Mouse (Mus musculus) heart, embryonic 11.5 days (tissue): Measurements from ENCODE around the gene Grm8. TPM values are rescaled to one million over a fixed set of nuclear protein-coding genes. Genes with fewer than 3 reads are reported as not detected.

Experiments
- ATAC-seq: fragments of 200-750 bp; cut with Nextera tagmentation; replicated peaks from 2 replicates; pipeline ENCODE4 v1.8.0; 2017; ENCODE audit warnings: moderate library complexity; ENCODE audit not compliant: insufficient number of reproducible peaks, low FRiP score, low TSS enrichment
- H3K27ac ChIP-seq: fragments of 300-500 bp; sonication (generic); 2 replicates; pipeline ENCODE4 v1.5.1; 2014; ENCODE audit warnings: mild to moderate bottlenecking, low read depth, low read length
- H3K27me3 ChIP-seq: fragments of 300-500 bp; sonication (generic); 2 replicates; pipeline ENCODE4 v1.6.1; 2014; ENCODE audit warnings: mild to moderate bottlenecking, low read length, mixed read lengths; ENCODE audit not compliant: control insufficient read depth, insufficient read depth
- H3K36me3 ChIP-seq: fragments of 300-500 bp; sonication (generic); 2 replicates; pipeline ENCODE4 v1.6.1; 2014; ENCODE audit warnings: mild to moderate bottlenecking, low read length, moderate library complexity, mixed read lengths; ENCODE audit not compliant: control insufficient read depth, insufficient read depth
- H3K4me1 ChIP-seq: fragments of 300-500 bp; sonication (generic); 2 replicates; pipeline ENCODE4 v1.6.1; 2014; ENCODE audit warnings: low read length; ENCODE audit not compliant: control insufficient read depth, insufficient read depth
- H3K4me2 ChIP-seq: fragments of 300-500 bp; sonication (generic); 2 replicates; pipeline ENCODE4 v1.6.1; 2014; ENCODE audit warnings: mild to moderate bottlenecking, moderate library complexity
- H3K4me3 ChIP-seq: fragments of 300-500 bp; sonication (generic); 2 replicates; pipeline ENCODE4 v1.5.1; 2014; ENCODE audit warnings: low read depth, low read length
- H3K9ac ChIP-seq: fragments of 300-500 bp; sonication (generic); 2 replicates; pipeline ENCODE4 v1.6.1; 2014; ENCODE audit warnings: mild to moderate bottlenecking, low read depth, low read length, moderate library complexity
- H3K9me3 ChIP-seq: fragments of 300-500 bp; sonication (generic); replicated peaks from 2 replicates; pipeline ENCODE4 v1.6.1; 2016; ENCODE audit warnings: low read length; ENCODE audit not compliant: control insufficient read depth
- WGBS: fragments of 180-500 bp; shearing (Covaris S2); extraction: QIAGEN DNeasy Blood & Tissue Kit; methylation state at CpG from one replicate; pipeline ENCODE4 v1.1.7; 2014; ENCODE audit not compliant: insufficient replicate concordance; 5-methylcytosine and 5-hydroxymethylcytosine counted together
- polyA plus RNA-seq: library from polyadenylated mRNA; unstranded; fragments of >200 nt; fragmentation: Nextera tagmentation; extraction: Ambion mirVana; gene quantifications from 2 replicates; pipeline ENCODE4 v1.2.1, GENCODE M21; 2014

The Grm8 gene
- polyA plus RNA-seq, 1 experiment from 2014 or later: 0.07 TPM

GRCm38 (mm10) chr6:27351147-27351546 is 783.8 kb downstream of the Grm8 start:
- no peak overlapping the region for H3K4me3 ChIP-seq
- H3K4me2 ChIP-seq: no peak overlapping the region
- ATAC-seq: no peak
- H3K9me3 ChIP-seq: no peaks in the 10 kb centered on the region
- WGBS: 21% methylated on average over 4 of the region's 4 CpGs
- no peaks in the 10 kb centered on the region for H3K36me3 ChIP-seq
- no peak overlapping the region for H3K9ac ChIP-seq
- no peaks in the 10 kb centered on the region for H3K27me3 ChIP-seq
- H3K4me1 ChIP-seq: no peaks in the 10 kb centered on the region; the same call in 1 of the 2 replicates
- no peak overlapping the region for H3K27ac ChIP-seq

- WGBS: 57% methylated on average over 2 of the region's 2 CpGs
- no peaks in the 10 kb centered on the region for H3K9me3 ChIP-seq
- H3K4me3 ChIP-seq: no peak overlapping the region
- H3K4me1 ChIP-seq: no peaks in the 10 kb centered on the region; the same call in 1 of the 2 replicates
- H3K36me3 ChIP-seq: no peaks in the 10 kb centered on the region
- H3K9ac ChIP-seq: no peak overlapping the region
- H3K4me2 ChIP-seq: no peak overlapping the region
- ATAC-seq: no peak
- no peak overlapping the region for H3K27ac ChIP-seq
- H3K27me3 ChIP-seq: no peaks in the 10 kb centered on the region
Observed at GRCm38 (mm10) chr6:27348272-27348671, 786.7 kb downstream of the Grm8 start.

DNA sequence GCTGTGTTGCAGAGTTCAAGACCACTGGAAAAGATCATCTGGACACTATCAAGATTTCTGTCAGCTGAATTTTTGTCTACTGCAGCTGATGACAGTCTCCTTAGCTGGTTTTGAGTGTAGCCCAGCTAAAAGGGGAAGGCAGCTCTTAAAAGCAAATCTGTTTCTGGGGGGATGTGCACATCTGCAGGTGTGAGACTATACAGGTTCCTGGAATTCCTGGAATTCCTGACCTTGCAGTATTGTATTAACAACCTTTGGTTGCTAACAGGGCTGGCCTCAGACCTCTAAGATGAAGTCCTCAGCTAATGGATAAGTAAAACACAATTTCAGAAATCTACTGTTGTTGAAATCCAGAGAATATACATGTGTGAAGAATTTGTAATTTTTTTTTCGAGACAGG is 788.7 kb downstream of the Grm8 start:
- Histone ChIP-seq H3K9me3 (no peaks in the 10 kb centered on the region), H3K4me2 (no peak overlapping the region), H3K36me3 (no peaks in the 10 kb centered on the region), H3K27me3 (no peaks in the 10 kb centered on the region), H3K4me3 (no peak overlapping the region), H3K27ac (no peak overlapping the region), H3K9ac (no peak overlapping the region), H3K4me1 (no peaks in the 10 kb centered on the region; the same call in 1 of the 2 replicates)
- no peak for ATAC-seq
- WGBS: 73% methylated on average over 1 of the region's 1 CpGs

GRCm38 (mm10) chr6:27340131-27340530 is 794.8 kb downstream of the Grm8 start:
- Histone ChIP-seq H3K9me3 (no peaks in the 10 kb centered on the region), H3K9ac (no peak overlapping the region), H3K4me2 (no peak overlapping the region), H3K27ac (no peak overlapping the region), H3K4me3 (no peak overlapping the region), H3K4me1 (no peaks in the 10 kb centered on the region), H3K27me3 (no peaks in the 10 kb centered on the region), H3K36me3 (no peaks in the 10 kb centered on the region)
- 81% methylated on average over 4 of the region's 4 CpGs for WGBS
- no peak for ATAC-seq

DNA sequence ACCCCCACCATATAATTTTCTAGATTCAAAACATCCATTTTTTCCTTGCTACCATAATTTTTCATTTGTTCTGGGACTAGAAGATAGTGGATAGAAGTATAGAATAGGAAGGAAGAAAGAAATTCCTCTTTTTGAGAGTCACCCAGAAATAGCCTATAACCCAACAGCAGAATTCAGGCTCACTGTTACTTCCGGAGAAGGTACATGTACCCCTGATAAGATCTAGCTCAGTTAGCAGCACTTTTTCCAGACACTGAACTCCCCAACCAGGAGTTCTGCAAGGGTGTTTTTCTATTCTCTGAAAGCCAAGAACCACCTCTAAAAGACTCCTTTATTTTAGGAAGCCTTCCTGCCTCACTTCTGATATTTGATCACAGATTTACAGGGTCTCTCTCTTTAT is 816.4 kb downstream of the Grm8 start:
- Histone ChIP-seq H3K27ac (no peak overlapping the region), H3K4me1 (no peaks in the 10 kb centered on the region), H3K36me3 (no peaks in the 10 kb centered on the region), H3K9me3 (no peaks in the 10 kb centered on the region), H3K4me2 (no peak overlapping the region), H3K9ac (no peak overlapping the region), H3K4me3 (no peak overlapping the region), H3K27me3 (no peaks in the 10 kb centered on the region)
- WGBS: 39% methylated on average over 1 of the region's 1 CpGs
- no peak for ATAC-seq

DNA sequence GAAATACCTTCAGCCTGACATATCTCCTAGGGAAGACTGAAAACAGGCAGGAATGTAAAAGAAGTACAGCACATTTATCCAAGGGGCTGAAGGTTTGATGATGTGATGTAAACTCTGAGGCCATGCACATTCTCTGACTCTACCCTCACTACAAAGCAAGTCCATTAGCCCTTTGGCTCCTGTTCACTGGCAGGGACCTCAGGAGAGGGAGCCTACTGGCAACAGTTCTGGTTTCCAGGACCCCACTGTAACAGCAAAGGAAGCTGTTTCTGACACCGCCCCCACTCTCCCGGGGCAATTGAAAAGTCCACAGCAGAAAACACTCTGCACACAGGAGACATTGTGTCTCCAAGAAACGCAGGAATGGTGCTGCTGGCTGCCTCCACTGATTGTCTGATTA is 817.6 kb downstream of the Grm8 start:
- H3K4me1 ChIP-seq: no peaks in the 10 kb centered on the region
- H3K4me3 ChIP-seq: no peak overlapping the region
- H3K27ac ChIP-seq: no peak overlapping the region
- no peak for ATAC-seq
- H3K9ac ChIP-seq: no peak overlapping the region
- H3K36me3 ChIP-seq: no peaks in the 10 kb centered on the region
- no peak overlapping the region for H3K4me2 ChIP-seq
- WGBS: 53% methylated on average over 3 of the region's 3 CpGs
- no peaks in the 10 kb centered on the region for H3K9me3 ChIP-seq
- no peaks in the 10 kb centered on the region for H3K27me3 ChIP-seq

DNA sequence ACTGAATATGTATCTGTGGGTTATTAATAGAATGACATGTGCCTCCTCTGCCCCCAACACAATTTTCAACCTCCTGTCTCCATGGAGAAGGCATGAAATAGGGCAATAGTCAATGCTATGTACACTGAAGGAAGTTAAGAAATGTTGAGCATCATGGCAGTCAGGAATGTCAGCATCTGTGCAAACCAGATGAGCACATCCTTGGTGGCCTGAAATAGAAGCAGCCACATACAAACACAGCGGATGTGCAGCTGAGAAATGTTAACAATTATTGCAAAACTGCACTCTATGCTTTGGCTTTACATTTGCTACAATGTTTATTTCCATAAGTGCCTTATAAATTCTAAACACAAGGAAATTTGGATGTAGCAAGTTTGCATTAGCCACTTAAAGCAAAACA is 819.0 kb downstream of the Grm8 start:
- ATAC-seq: no peak
- no peaks in the 10 kb centered on the region for H3K9me3 ChIP-seq

GRCm38 (mm10) chr6:27314273-27315009 is 820.5 kb downstream of the Grm8 start:
- no peaks in the 10 kb centered on the region for H3K9me3 ChIP-seq
- no peaks in the 10 kb centered on the region for H3K36me3 ChIP-seq
- ATAC-seq: no peak
- H3K4me2 ChIP-seq: no peak overlapping the region
- H3K4me3 ChIP-seq: no peak overlapping the region
- H3K4me1 ChIP-seq: no peaks in the 10 kb centered on the region
- no peak overlapping the region for H3K9ac ChIP-seq
- no peaks in the 10 kb centered on the region for H3K27me3 ChIP-seq
- WGBS: 84% methylated on average over 5 of the region's 5 CpGs
- no peak overlapping the region for H3K27ac ChIP-seq

More for the DNA sequence above, 819.0 kb downstream of the Grm8 start:
- 69% methylated on average over 1 of the region's 1 CpGs for WGBS
- Histone ChIP-seq H3K27me3 (no peaks in the 10 kb centered on the region), H3K4me2 (no peak overlapping the region), H3K4me3 (no peak overlapping the region), H3K4me1 (no peaks in the 10 kb centered on the region), H3K36me3 (no peaks in the 10 kb centered on the region), H3K27ac (no peak overlapping the region), H3K9ac (no peak overlapping the region)

- no peak overlapping the region for H3K27ac ChIP-seq
- no peaks in the 10 kb centered on the region for H3K9me3 ChIP-seq
- no peak overlapping the region for H3K4me2 ChIP-seq
- no peaks in the 10 kb centered on the region for H3K27me3 ChIP-seq
- H3K4me1 ChIP-seq: no peaks in the 10 kb centered on the region
- no peak for ATAC-seq
- H3K36me3 ChIP-seq: no peaks in the 10 kb centered on the region
- no peak overlapping the region for H3K4me3 ChIP-seq
- H3K9ac ChIP-seq: no peak overlapping the region
Observed at GRCm38 (mm10) chr6:27310401-27310800, 824.6 kb downstream of the Grm8 start.
